Mouse (Mus musculus) frontal cortex, postnatal 25 days (tissue): ENCODE results near the gene Gngt2.
A peak's percentile ranks its signal among the peaks of the same experiment; 100 is the strongest.
"Not testable (repeated sequence)": the region's sequence is repeated elsewhere in the genome, so short reads cannot be mapped to it uniquely, and the experiment has no call there.

Experiments used
- DNase-seq, 2 experiments: peaks; one replicate each; pipeline ENCODE4 v3.0.0; 2022; ENCODE audit warnings: low spot score in 2 of 2

Gene Gngt2

DNA sequence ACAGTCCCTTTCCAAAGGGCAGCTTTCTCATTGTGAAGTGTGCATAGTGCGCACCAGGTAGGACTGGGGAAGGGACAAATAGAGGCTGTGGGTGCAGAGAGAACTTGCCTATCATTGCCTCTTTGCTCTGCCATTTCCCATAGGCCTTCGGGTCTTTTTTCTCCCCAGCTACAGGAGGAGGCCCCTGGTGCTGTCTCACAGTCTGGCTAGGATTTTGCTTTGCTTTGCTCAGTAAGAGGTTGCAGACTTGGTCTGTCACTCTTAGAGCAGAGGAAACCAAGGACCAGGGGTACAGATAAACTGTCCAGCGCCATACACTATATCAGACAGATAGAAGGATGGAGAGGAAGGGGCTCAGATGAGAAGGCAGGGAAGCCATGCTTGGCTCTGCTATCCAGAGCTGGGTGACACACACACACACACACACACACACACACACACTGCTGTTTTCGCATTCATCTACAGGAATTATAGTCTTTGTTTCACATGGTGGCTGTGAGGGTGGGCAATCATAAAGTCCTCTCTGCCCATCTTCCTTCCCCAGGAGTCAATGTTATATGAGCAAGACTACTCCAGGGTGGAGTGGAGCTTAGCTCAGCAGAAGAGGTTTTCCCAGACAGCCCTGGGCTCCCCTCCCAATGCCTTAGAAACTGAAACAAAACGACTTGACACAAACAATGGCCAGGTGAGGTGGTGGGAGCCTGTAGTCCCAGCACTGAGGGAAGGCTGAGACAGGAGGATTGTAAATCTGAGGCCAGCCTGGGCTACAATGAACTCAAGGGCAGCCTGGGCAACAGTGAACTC is 3.9 kb downstream of the Gngt2 start:
- no peak for DNase-seq

DNA sequence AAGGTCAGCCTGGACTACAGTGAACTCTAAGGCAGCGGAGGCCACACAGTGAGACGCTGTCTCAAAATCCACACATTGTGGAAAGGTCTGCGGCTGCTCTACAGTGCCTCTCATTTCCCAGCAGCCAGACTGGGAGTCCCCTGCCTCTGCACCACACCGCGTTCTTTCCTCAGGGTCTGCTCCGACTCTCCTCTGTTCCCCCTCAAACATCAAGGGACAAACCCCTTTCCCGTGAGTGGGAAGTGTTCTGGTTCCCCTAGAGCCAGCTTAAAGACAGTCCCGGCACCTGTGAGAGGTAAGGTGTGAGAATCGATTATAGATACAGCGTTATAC is 4.4 kb downstream of the Gngt2 start:
- DNase-seq: no peak

- no peak for DNase-seq
These were observed 5.2 kb downstream of the Gngt2 start, which contains the start of gene Abi3 for GRCm38 (mm10) chr11:95842074-95842681. Gene Abi3 (minus strand): TSS chr11:95842476.

GRCm38 (mm10) chr11:95842953-95843352 is 5.9 kb downstream of the Gngt2 start:
- no peak for DNase-seq

DNA sequence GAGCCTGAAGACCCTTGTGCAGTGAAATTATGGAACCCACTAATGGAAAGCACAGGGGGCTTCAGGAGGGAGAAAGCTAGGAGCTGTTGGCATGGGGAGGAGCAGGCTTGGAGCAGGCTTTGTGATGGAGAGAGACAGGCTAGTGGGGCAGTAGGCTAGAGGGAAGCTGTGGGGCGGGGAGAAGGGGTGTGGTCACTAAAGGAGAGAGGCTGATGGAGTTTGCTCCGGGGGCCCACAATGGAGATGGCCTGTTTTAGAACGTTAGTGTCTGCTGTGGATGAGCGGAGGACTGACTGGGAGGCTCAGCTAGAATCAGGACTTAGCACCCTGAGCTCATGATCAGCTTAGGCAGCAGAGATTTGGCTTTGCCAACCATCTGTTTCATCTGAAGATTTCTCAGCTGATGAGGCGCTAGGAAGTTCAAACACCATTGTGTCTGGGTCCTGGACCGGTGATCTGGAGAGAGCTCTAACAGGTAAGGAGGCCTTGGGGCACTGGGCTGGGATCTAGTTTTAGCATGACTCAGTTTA is 6.5 kb downstream of the Gngt2 start:
- DNase-seq: no peak

GRCm38 (mm10) chr11:95844935-95845334 is 7.9 kb downstream of the Gngt2 start:
- no peak for DNase-seq

DNA sequence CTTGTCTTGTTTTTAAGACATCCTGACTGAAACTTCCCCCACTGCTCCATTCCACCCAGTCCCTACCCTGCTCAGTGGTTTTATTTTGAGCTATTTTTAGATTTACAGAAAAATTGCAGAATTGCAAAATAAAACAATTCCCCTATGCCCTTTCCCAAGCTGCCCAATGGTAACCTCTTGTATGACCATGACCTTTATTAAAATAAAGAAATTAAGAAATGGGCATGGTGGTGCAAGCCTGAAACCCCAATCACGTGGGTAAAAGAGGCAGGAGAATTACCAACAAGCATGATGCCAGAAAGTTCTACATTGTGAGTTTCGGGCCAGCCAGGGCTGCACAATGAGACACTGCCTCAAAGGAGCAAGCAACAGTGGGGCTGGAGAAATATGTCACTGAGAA is 13.9 kb downstream of the Gngt2 start:
- DNase-seq: no peak

DNA sequence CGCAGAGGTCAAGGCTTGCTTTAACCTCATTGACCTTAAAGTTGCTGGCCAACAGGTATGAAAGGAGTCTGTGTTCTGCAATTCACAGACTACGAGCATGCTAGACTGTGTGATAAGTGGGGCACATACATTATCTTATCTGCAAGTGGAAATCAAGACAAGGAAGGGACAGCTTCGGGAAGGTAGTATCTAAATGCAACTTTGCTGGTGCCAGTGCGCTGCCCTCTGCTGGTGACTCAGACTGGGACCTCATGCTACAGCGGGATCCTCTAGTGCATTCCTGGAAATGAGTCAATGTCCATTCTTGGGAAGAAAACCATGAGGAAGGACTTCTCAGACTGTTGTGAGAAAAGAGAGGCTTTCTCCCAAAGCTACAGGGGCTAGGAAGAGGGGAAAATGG is 16.7 kb downstream of the Gngt2 start:
- DNase-seq: no peak

GRCm38 (mm10) chr11:95857306-95857705 is 20.3 kb downstream of the Gngt2 start:
- DNase-seq: no peak

GRCm38 (mm10) chr11:95857716-95858527 is 20.9 kb downstream of the Gngt2 start:
- DNase-seq: peak in 1 of 2 experiments; percentile 19

GRCm38 (mm10) chr11:95858528-95859467 is 21.8 kb downstream of the Gngt2 start:
- peak; percentile 99 for DNase-seq

GRCm38 (mm10) chr11:95859468-95859855 is 22.4 kb downstream of the Gngt2 start:
- peak in 1 of 2 experiments; percentile 60 for DNase-seq

GRCm38 (mm10) chr11:95860071-95860490 is 23.1 kb downstream of the Gngt2 start:
- DNase-seq: no peak

DNA sequence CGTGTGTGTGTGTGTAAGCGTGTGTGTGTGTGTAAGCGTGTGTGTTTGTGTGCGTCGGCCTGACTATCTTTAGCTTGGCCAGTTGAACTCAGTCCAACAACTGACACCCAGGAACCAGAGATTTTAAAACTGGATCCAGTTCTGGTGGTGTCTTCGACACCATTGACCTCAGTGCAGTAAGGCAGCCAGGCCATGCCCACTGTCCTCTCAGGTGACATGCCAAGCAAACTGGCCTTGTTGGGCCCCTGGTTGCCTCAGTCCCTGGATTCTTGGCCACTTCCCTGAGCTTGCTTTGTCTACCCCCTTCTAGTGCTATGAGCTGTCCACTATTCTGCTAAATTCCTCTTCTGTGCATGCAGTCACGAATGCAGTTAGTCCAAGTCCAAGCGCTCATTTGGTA is 24.4 kb downstream of the Gngt2 start:
- DNase-seq: no peak

- no peak for DNase-seq
These were observed 32.4 kb downstream of the Gngt2 start for GRCm38 (mm10) chr11:95869442-95869841.

- no peak for DNase-seq
These were observed 33.0 kb downstream of the Gngt2 start for GRCm38 (mm10) chr11:95869918-95870470.

- no peak for DNase-seq
These were observed 38.8 kb downstream of the Gngt2 start for GRCm38 (mm10) chr11:95875804-95876203.

GRCm38 (mm10) chr11:95876296-95876695 is 39.3 kb downstream of the Gngt2 start:
- DNase-seq: peak in 1 of 2 experiments; percentile 25

DNA sequence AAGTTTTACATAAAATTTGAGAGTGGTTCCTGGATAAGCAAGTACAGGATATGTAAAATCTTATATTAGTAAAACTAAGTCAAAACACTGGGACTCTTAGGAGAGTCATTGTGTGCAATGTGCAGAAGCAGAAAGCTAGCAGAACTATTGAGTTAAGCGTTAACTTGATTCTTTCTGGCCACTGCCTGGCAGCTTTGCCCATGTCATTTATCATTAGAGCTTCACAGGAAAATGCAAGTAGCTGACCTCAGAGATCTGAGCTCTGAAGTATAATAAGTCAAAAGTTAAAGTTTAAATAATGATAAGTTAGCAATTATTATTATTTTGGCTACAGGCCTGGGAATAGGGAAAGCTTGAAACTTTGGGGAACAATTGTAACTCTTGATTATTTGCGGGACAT is 42.8 kb downstream of the Gngt2 start:
- DNase-seq: not testable (repeated sequence)

DNA sequence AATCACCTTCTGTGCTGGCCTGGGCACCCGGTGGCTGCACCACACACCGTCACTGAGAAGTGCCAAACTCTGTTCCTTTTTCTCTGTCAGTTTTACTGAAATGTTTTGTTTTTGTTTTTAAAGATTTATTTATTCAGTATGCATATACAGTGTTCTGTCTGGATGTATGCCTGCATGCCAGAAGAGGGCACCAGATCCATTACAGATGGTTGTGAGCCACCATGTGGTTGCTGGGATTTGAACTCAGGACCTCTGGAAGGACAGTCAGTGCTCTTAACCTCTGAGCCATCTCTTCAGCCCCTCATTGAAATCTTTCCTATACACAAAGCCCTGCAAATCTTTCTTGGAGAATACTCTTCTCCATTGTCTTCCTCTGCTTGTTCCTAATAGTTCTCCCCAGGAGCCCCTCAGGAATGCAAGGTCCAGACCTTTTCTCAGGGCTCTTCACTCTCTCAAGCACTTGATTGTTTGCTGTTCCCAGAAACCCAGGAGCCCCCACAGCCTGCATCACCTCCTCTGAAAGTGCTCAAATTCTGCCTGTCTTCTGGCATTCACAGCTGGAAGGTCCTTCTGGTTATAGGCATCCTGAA is 53.5 kb downstream of the Gngt2 start:
- no peak for DNase-seq
